Mouse (Mus musculus): ENCODE results near the gene Amy2a1.
"Not testable (repeated sequence)": the region's sequence is repeated elsewhere in the genome, so short reads cannot be mapped to it uniquely, and the experiment has no call there.

The Amy2a1 gene

GRCm38 (mm10) chr3:113532328-113532727 lies at the start of gene Amy2a1:
Gene Amy2a1 (minus strand): TSS chr3:113532428.
- DNase-seq (ENCODE audit: low read depth, low spot score); H3K36me3 ChIP-seq (ENCODE audit: control insufficient read depth, insufficient read depth, low read length, poor library complexity, severe bottlenecking); H3K27me3 ChIP-seq (ENCODE audit: control insufficient read depth, insufficient read depth, low read length, poor library complexity, severe bottlenecking): not testable (repeated sequence)

- Histone ChIP-seq H3K36me3 (ENCODE audit: control insufficient read depth, insufficient read depth, low read length, poor library complexity, severe bottlenecking) (no peaks in the 10 kb centered on the region), H3K27me3 (ENCODE audit: control insufficient read depth, insufficient read depth, low read length, poor library complexity, severe bottlenecking) (no peaks in the 10 kb centered on the region)
- no peak for DNase-seq (ENCODE audit: low read depth, low spot score)
Measured at GRCm38 (mm10) chr3:113574578-113574977, 42.4 kb upstream of the Amy2a1 start.

- H3K36me3 ChIP-seq (ENCODE audit: control insufficient read depth, insufficient read depth, low read length, poor library complexity, severe bottlenecking) = no peaks in the 10 kb centered on the region
- H3K27me3 ChIP-seq (ENCODE audit: control insufficient read depth, insufficient read depth, low read length, poor library complexity, severe bottlenecking) = no peaks in the 10 kb centered on the region
- DNase-seq (ENCODE audit: low read depth, low spot score) = no peak
Measured at GRCm38 (mm10) chr3:113574138-113574537, 41.9 kb upstream of the Amy2a1 start.

- DNase-seq (ENCODE audit: low read depth, low spot score) = no peak
Measured at GRCm38 (mm10) chr3:113572158-113572557, 39.9 kb upstream of the Amy2a1 start.

GRCm38 (mm10) chr3:113539692-113540091 lies 7.5 kb upstream of the Amy2a1 start:
- Histone ChIP-seq H3K27me3 (ENCODE audit: control insufficient read depth, insufficient read depth, low read length, poor library complexity, severe bottlenecking) (no peaks in the 10 kb centered on the region), H3K36me3 (ENCODE audit: control insufficient read depth, insufficient read depth, low read length, poor library complexity, severe bottlenecking) (no peaks in the 10 kb centered on the region)
- no peak for DNase-seq (ENCODE audit: low read depth, low spot score)

More at GRCm38 (mm10) chr3:113572158-113572557, 39.9 kb upstream of the Amy2a1 start:
- Histone ChIP-seq H3K27me3 (ENCODE audit: control insufficient read depth, insufficient read depth, low read length, poor library complexity, severe bottlenecking) (no peaks in the 10 kb centered on the region), H3K36me3 (ENCODE audit: control insufficient read depth, insufficient read depth, low read length, poor library complexity, severe bottlenecking) (no peaks in the 10 kb centered on the region)

Data from splenic B cell, adult 2 months (primary cell).